Mouse (Mus musculus) CH12.LX (cell line): ENCODE results near the gene Mrtfa. TPM values are rescaled to one million over a fixed set of nuclear protein-coding genes. Genes with fewer than 3 reads are reported as not detected.

Experiments
- DNase-seq: peaks from one replicate; pipeline ENCODE4 v3.0.0-alpha.2; 2013; ENCODE audit errors: extremely low read depth
- H3K27ac ChIP-seq: 2 replicates; pipeline ENCODE4 v1.5.1; 2012; ENCODE audit warnings: low read depth, mild to moderate bottlenecking, control low read depth, moderate library complexity; ENCODE audit not compliant: insufficient read depth
- H3K27me3 ChIP-seq: replicated peaks from 2 replicates; pipeline ENCODE3; 2012; ENCODE audit warnings: inconsistent platforms
- H3K36me3 ChIP-seq, 2 experiments: replicated peaks in 1 of 2; 2 replicates each; pipeline versions ENCODE3 to v1.6.1; 2012; ENCODE audit warnings: inconsistent platforms in 1 of 2, low read length in 1 of 2, mild to moderate bottlenecking in 1 of 2, mixed read lengths in 1 of 2, moderate library complexity in 1 of 2; ENCODE audit not compliant: control insufficient read depth in 1 of 2, insufficient read depth in 1 of 2
- H3K4me1 ChIP-seq, 2 experiments: 2 replicates each; pipeline ENCODE4 v1.6.1; 2012; ENCODE audit warnings: inconsistent platforms in 1 of 2, moderate library complexity in 1 of 2; ENCODE audit not compliant: insufficient read depth in 2 of 2, control insufficient read depth in 1 of 2
- H3K4me2 ChIP-seq: 2 replicates; pipeline ENCODE4 v1.6.1; 2012; ENCODE audit warnings: low read depth, mild to moderate bottlenecking, control low read depth; ENCODE audit not compliant: poor library complexity, insufficient read depth, severe bottlenecking
- H3K4me3 ChIP-seq, 3 experiments: fragments of 150-350 bp in 1 of 3; sonication (generic) in 1 of 3; replicated peaks in 1 of 3; 2 replicates each; pipeline versions ENCODE3 to v1.5.1; 2011 to 2012; ENCODE audit warnings: low read depth in 2 of 3, low read length in 2 of 3, mild to moderate bottlenecking in 2 of 3, moderate library complexity in 2 of 3, control low read depth in 1 of 3, improper control_type of control experiment in 1 of 3, inconsistent platforms in 1 of 3, mixed read lengths in 1 of 3; ENCODE audit not compliant: poor library complexity in 1 of 3
- H3K79me2 ChIP-seq: replicated peaks from 2 replicates; pipeline ENCODE4 v1.6.1; 2012; ENCODE audit warnings: mild to moderate bottlenecking, moderate library complexity; ENCODE audit not compliant: control insufficient read depth, poor library complexity, insufficient read depth, severe bottlenecking; ENCODE audit errors: extremely low read depth
- H3K9ac ChIP-seq: 2 replicates; pipeline ENCODE4 v1.6.1; 2012; ENCODE audit warnings: low read depth, mild to moderate bottlenecking, control low read depth, moderate library complexity; ENCODE audit not compliant: insufficient read depth
- H3K9me3 ChIP-seq: replicated peaks from 2 replicates; pipeline ENCODE3; 2012; ENCODE audit warnings: low read length, inconsistent platforms, mixed read lengths
- CTCF ChIP-seq, 2 experiments: IDR thresholded peaks in 1 of 2; conservative IDR thresholded peaks in 1 of 2; 2 replicates each; pipeline ENCODE4 v1.5.1; 2011 to 2012; ENCODE audit warnings: low read depth in 2 of 2, low read length in 2 of 2, improper control_type of control experiment in 1 of 2, inconsistent platforms in 1 of 2, mild to moderate bottlenecking in 1 of 2, moderate library complexity in 1 of 2
- E2F4 ChIP-seq: IDR thresholded peaks from 2 replicates; pipeline ENCODE4 v1.6.1; 2011; ENCODE audit warnings: low read depth, low read length, improper control_type of control experiment; ENCODE audit not compliant: insufficient replicate concordance
- HCFC1 ChIP-seq: IDR thresholded peaks from 2 replicates; pipeline ENCODE4 v1.6.1; 2012; ENCODE audit warnings: low read depth, mild to moderate bottlenecking, inconsistent platforms, low read length, improper control_type of control experiment
- JUND ChIP-seq: conservative IDR thresholded peaks from 2 replicates; pipeline ENCODE4 v1.6.1; 2011; ENCODE audit warnings: low read depth, low read length, improper control_type of control experiment
- KAT2A ChIP-seq: IDR thresholded peaks from 2 replicates; pipeline ENCODE4 v1.6.1; 2012; ENCODE audit warnings: low read length, improper control_type of control experiment, inconsistent platforms; ENCODE audit not compliant: insufficient replicate concordance
- MAFK ChIP-seq: IDR thresholded peaks from 2 replicates; pipeline ENCODE4 v1.6.1; 2011; ENCODE audit warnings: low read length, improper control_type of control experiment; ENCODE audit not compliant: insufficient replicate concordance
- MXI1 ChIP-seq: IDR thresholded peaks from 2 replicates; pipeline ENCODE4 v1.6.1; 2011; ENCODE audit warnings: mild to moderate bottlenecking, low read depth, low read length, improper control_type of control experiment
- NELFE ChIP-seq: IDR thresholded peaks from 2 replicates; pipeline ENCODE4 v1.6.1; 2011; ENCODE audit warnings: low read depth, low read length, improper control_type of control experiment
- PAX5 ChIP-seq: IDR thresholded peaks from 2 replicates; pipeline ENCODE4 v1.6.1; 2012; ENCODE audit warnings: low read length, inconsistent platforms, mixed read lengths
- POLR2A ChIP-seq: IDR thresholded peaks from 2 replicates; pipeline ENCODE4 v1.6.1; 2011; ENCODE audit warnings: low read depth, mild to moderate bottlenecking, improper control_type of control experiment, low read length
- SMC3 ChIP-seq: IDR thresholded peaks from 2 replicates; pipeline ENCODE4 v1.6.1; 2011; ENCODE audit warnings: low read depth, low read length, improper control_type of control experiment
- TBP ChIP-seq: conservative IDR thresholded peaks from 2 replicates; pipeline ENCODE4 v1.6.1; 2011; ENCODE audit warnings: low read depth, low read length, improper control_type of control experiment
- TCF12 ChIP-seq: IDR thresholded peaks from 2 replicates; pipeline ENCODE4 v1.6.1; 2014; ENCODE audit warnings: low read depth, mild to moderate bottlenecking, inconsistent platforms, low read length, improper control_type of control experiment
- UBTF ChIP-seq: IDR thresholded peaks from 2 replicates; pipeline ENCODE4 v1.6.1; 2012; ENCODE audit warnings: low read depth, mild to moderate bottlenecking, inconsistent platforms, low read length, improper control_type of control experiment, moderate library complexity
- USF1 ChIP-seq: IDR thresholded peaks from 2 replicates; pipeline ENCODE4 v1.6.1; 2014; ENCODE audit warnings: low read depth, mild to moderate bottlenecking, inconsistent platforms, low read length, improper control_type of control experiment
- dilution Hi-C: fragments of 300-500 bp; cut with MboI; formaldehyde crosslinking; loops from 2 replicates; pipeline ENCODE4 v1.14.3; 2020; ENCODE audit warnings: low sequenced_read_pairs; ENCODE audit not compliant: extremely low pct_unique_long_range_greater_than_20kb, extremely low pct_ligation_motif_present
- in situ Hi-C: fragments of 300-500 bp; cut with MboI; formaldehyde crosslinking; loops from 3 replicates; pipeline ENCODE4 v1.14.3; 2019; ENCODE audit warnings: low sequenced_read_pairs, low pct_ligation_motif_present, low pct_unique_long_range_greater_than_20kb, mixed read lengths
- polyA plus RNA-seq: library from polyadenylated mRNA; unstranded; fragments of >175 nt; gene quantifications from 2 replicates; pipeline ENCODE4 v1.2.1, GENCODE M21; 2012; ENCODE audit warnings: low read depth; ENCODE audit not compliant: insufficient read length
- total RNA-seq, 2 experiments: library from RNA; depleted of rRNA; stranded (reverse); fragments of 300-350 nt in 1 of 2; fragments of >200 nt in 1 of 2; gene quantifications; 2 replicates each; pipeline ENCODE4 v1.2.3; 2012 to 2014

Gene Mrtfa
- total and polyA plus RNA-seq, 3 experiments: 4.6 to 23.2 (median 8.2) TPM

GRCm38 (mm10) chr15:81191303-81191702 lies 746 bp upstream of the Mrtfa start:
- Histone ChIP-seq H3K4me3 (peak overlapping the region; percentile 55 to 95 (median 62)), H3K4me2 (peak overlapping the region; percentile 79), H3K4me1 (peaks cover 10 to 32% of the 10 kb centered on the region in 2 experiments; a peak in 3 of 4 replicates), H3K79me2 (no peaks in the 10 kb centered on the region; the same call in none of the 2 replicates), H3K27ac (no peak overlapping the region), H3K36me3 (peaks cover 0 to 19% of the 10 kb centered on the region in 2 experiments), H3K9me3 (no peaks in the 10 kb centered on the region), H3K27me3 (no peaks in the 10 kb centered on the region), H3K9ac (peak overlapping the region; percentile 69)
- in situ Hi-C loops: loop anchor here (25.0 kb wide), 1 partner anchor 479 kb away; the partner anchor contains the start of gene Tnrc6b
- TF ChIP-seq HCFC1: no peak
- no peak for TF ChIP-seq SMC3
- TF ChIP-seq UBTF: no peak
- no peak for TF ChIP-seq MAFK
- TF ChIP-seq USF1: no peak
- TF ChIP-seq NELFE: no peak
- no peak for TF ChIP-seq KAT2A
- TF ChIP-seq JUND: no peak
- TF ChIP-seq CTCF (conservative IDR thresholded peaks at IDR 0.05 in 1 of 2, IDR thresholded peaks at IDR 0.05 in 1 of 2; ENCODE audit: low read depth in 2 of 2, low read length in 2 of 2): no peak
- TF ChIP-seq E2F4: no peak
- no peak for TF ChIP-seq MXI1
- no peak for TF ChIP-seq TBP
- no peak for TF ChIP-seq PAX5
- dilution Hi-C loops: no loop called here
- no peak for DNase-seq

- Histone ChIP-seq H3K27ac (no peak overlapping the region), H3K36me3 (peaks cover 0 to 22% of the 10 kb centered on the region in 2 experiments), H3K9me3 (no peaks in the 10 kb centered on the region), H3K9ac (peak overlapping the region; percentile 53), H3K4me2 (peak overlapping the region; percentile 57), H3K4me3 (peak overlapping the region; percentile 72 to 95 (median 90)), H3K79me2 (no peaks in the 10 kb centered on the region; the same call in none of the 2 replicates), H3K27me3 (no peaks in the 10 kb centered on the region), H3K4me1 (peaks cover 5 to 26% of the 10 kb centered on the region in 2 experiments; a peak in 3 of 4 replicates)
- dilution Hi-C loops (no loop called here), in situ Hi-C loops (loop anchor here (25.0 kb wide), 1 partner anchor 478 kb away; the partner anchor contains the start of gene Tnrc6b)
- no peak for DNase-seq
- TF ChIP-seq POLR2A (no peak), TCF12 (0 out of 2 replicates have a peak, but pooled peaks have one; percentile 11), MXI1 (peak; percentile 37)
These were observed 437 bp downstream of the Mrtfa start for GRCm38 (mm10) chr15:81190011-81190629.
